Mouse (Mus musculus): Measurements from ENCODE around the gene Phpt1. TPM values are rescaled to one million over a fixed set of nuclear protein-coding genes. Genes with fewer than 3 reads are reported as not detected.
A peak's percentile ranks its signal among the peaks of the same experiment; 100 is the strongest.

Phpt1 gene
- polyA plus RNA-seq, 1 experiment from 2014 or later = 148 TPM

GRCm38 (mm10) chr2:25549021-25549991, 25.7 kb downstream of the Phpt1 start:
- no peaks in the 10 kb centered on the region for H3K27me3 ChIP-seq (replicated peaks; ENCODE audit: control insufficient read depth, insufficient read depth, low read length)
- ATAC-seq (ENCODE audit: low read depth) (no peak), DNase-seq (ENCODE audit: low spot score) (no peak)
- H3K4me3 ChIP-seq (ENCODE audit: low read depth, low read length) = no peak overlapping the region
- no peak overlapping the region for H3K4me2 ChIP-seq (ENCODE audit: low read depth, low read length)
- WGBS = 68% methylated on average over 9 of the region's 9 CpGs
- no peak overlapping the region for H3K27ac ChIP-seq (replicated peaks; ENCODE audit: low read depth, low read length)
- no peaks in the 10 kb centered on the region for H3K9me3 ChIP-seq (ENCODE audit: control insufficient read depth, low read length)
- peaks cover 4% of the 10 kb centered on the region; the same call in 1 of the 2 replicates for H3K4me1 ChIP-seq (ENCODE audit: control insufficient read depth, insufficient read depth, low read length)
- H3K9ac ChIP-seq (ENCODE audit: low read depth, low read length) = no peak overlapping the region
- no peaks in the 10 kb centered on the region for H3K36me3 ChIP-seq (ENCODE audit: control insufficient read depth, insufficient read depth, low read length)

GRCm38 (mm10) chr2:25546811-25547491, 28.1 kb downstream of the Phpt1 start, which contains the start of gene Traf2:
Gene Traf2, minus strand, starts transcription at chr2:25546940.
- H3K36me3 ChIP-seq (ENCODE audit: control insufficient read depth, insufficient read depth, low read length) = no peaks in the 10 kb centered on the region
- peaks cover 4% of the 10 kb centered on the region; the same call in 1 of the 2 replicates for H3K4me1 ChIP-seq (ENCODE audit: control insufficient read depth, insufficient read depth, low read length)
- WGBS = 5% methylated on average over 27 of the region's 48 CpGs
- peak; percentile 100 for DNase-seq (ENCODE audit: low spot score)
- H3K9ac ChIP-seq (ENCODE audit: low read depth, low read length) = peak within 1 kb of the TSS; percentile 74
- ATAC-seq (ENCODE audit: low read depth) = peak; percentile 100
- peak within 1 kb of the TSS; percentile 81 for H3K4me2 ChIP-seq (ENCODE audit: low read depth, low read length)
- H3K27ac ChIP-seq (replicated peaks; ENCODE audit: low read depth, low read length) = peak within 1 kb of the TSS; percentile 75
- no peaks in the 10 kb centered on the region for H3K27me3 ChIP-seq (replicated peaks; ENCODE audit: control insufficient read depth, insufficient read depth, low read length)
- H3K9me3 ChIP-seq (ENCODE audit: control insufficient read depth, low read length) = no peaks in the 10 kb centered on the region
- peak within 1 kb of the TSS; percentile 58 for H3K4me3 ChIP-seq (ENCODE audit: low read depth, low read length)

GRCm38 (mm10) chr2:25545996-25546810, 28.8 kb downstream of the Phpt1 start:
- Histone ChIP-seq H3K9ac (ENCODE audit: low read depth, low read length) (peak overlapping the region; percentile 74), H3K4me2 (ENCODE audit: low read depth, low read length) (peak overlapping the region; percentile 81), H3K4me3 (ENCODE audit: low read depth, low read length) (peak overlapping the region; percentile 58), H3K27me3 (replicated peaks; ENCODE audit: control insufficient read depth, insufficient read depth, low read length) (no peaks in the 10 kb centered on the region), H3K36me3 (ENCODE audit: control insufficient read depth, insufficient read depth, low read length) (no peaks in the 10 kb centered on the region), H3K4me1 (ENCODE audit: control insufficient read depth, insufficient read depth, low read length) (peaks cover 4% of the 10 kb centered on the region; the same call in 1 of the 2 replicates), H3K9me3 (ENCODE audit: control insufficient read depth, low read length) (no peaks in the 10 kb centered on the region), H3K27ac (replicated peaks; ENCODE audit: low read depth, low read length) (peak overlapping the region; percentile 75)
- no peak for DNase-seq (ENCODE audit: low spot score)
- 14% methylated on average over 24 of the region's 43 CpGs for WGBS
- ATAC-seq (ENCODE audit: low read depth) = peak; percentile 69

- 82% methylated on average over 9 of the region's 10 CpGs for WGBS
Measured at GRCm38 (mm10) chr2:25541644-25542367, 33.2 kb downstream of the Phpt1 start.

GRCm38 (mm10) chr2:25540541-25540948, 34.5 kb downstream of the Phpt1 start:
- Histone ChIP-seq H3K4me1 (ENCODE audit: control insufficient read depth, insufficient read depth, low read length) (no peaks in the 10 kb centered on the region), H3K4me2 (ENCODE audit: low read depth, low read length) (no peak overlapping the region), H3K9ac (ENCODE audit: low read depth, low read length) (no peak overlapping the region), H3K36me3 (ENCODE audit: control insufficient read depth, insufficient read depth, low read length) (peaks cover 38% of the 10 kb centered on the region), H3K27me3 (replicated peaks; ENCODE audit: control insufficient read depth, insufficient read depth, low read length) (no peaks in the 10 kb centered on the region), H3K9me3 (ENCODE audit: control insufficient read depth, low read length) (no peaks in the 10 kb centered on the region), H3K27ac (replicated peaks; ENCODE audit: low read depth, low read length) (no peak overlapping the region), H3K4me3 (ENCODE audit: low read depth, low read length) (no peak overlapping the region)
- 94% methylated on average over 4 of the region's 4 CpGs for WGBS
- no peak for DNase-seq (ENCODE audit: low spot score)
- no peak for ATAC-seq (ENCODE audit: low read depth)

More at GRCm38 (mm10) chr2:25541644-25542367, 33.2 kb downstream of the Phpt1 start:
- H3K4me1 ChIP-seq (ENCODE audit: control insufficient read depth, insufficient read depth, low read length) = peaks cover 4% of the 10 kb centered on the region; the same call in 1 of the 2 replicates
- no peaks in the 10 kb centered on the region for H3K9me3 ChIP-seq (ENCODE audit: control insufficient read depth, low read length)
- DNase-seq (ENCODE audit: low spot score) (no peak), ATAC-seq (ENCODE audit: low read depth) (no peak)
- H3K36me3 ChIP-seq (ENCODE audit: control insufficient read depth, insufficient read depth, low read length) = peaks cover 25% of the 10 kb centered on the region
- H3K27me3 ChIP-seq (replicated peaks; ENCODE audit: control insufficient read depth, insufficient read depth, low read length) = no peaks in the 10 kb centered on the region
- no peak overlapping the region for H3K4me2 ChIP-seq (ENCODE audit: low read depth, low read length)
- no peak overlapping the region for H3K4me3 ChIP-seq (ENCODE audit: low read depth, low read length)
- no peak overlapping the region for H3K27ac ChIP-seq (replicated peaks; ENCODE audit: low read depth, low read length)
- no peak overlapping the region for H3K9ac ChIP-seq (ENCODE audit: low read depth, low read length)

GRCm38 (mm10) chr2:25536531-25536930, 38.5 kb downstream of the Phpt1 start:
- DNase-seq (ENCODE audit: low spot score) = no peak
- Histone ChIP-seq H3K36me3 (ENCODE audit: control insufficient read depth, insufficient read depth, low read length) (peaks cover 71% of the 10 kb centered on the region), H3K4me2 (ENCODE audit: low read depth, low read length) (no peak overlapping the region), H3K9ac (ENCODE audit: low read depth, low read length) (no peak overlapping the region), H3K27ac (replicated peaks; ENCODE audit: low read depth, low read length) (no peak overlapping the region), H3K9me3 (ENCODE audit: control insufficient read depth, low read length) (no peaks in the 10 kb centered on the region), H3K27me3 (replicated peaks; ENCODE audit: control insufficient read depth, insufficient read depth, low read length) (no peaks in the 10 kb centered on the region), H3K4me1 (ENCODE audit: control insufficient read depth, insufficient read depth, low read length) (no peaks in the 10 kb centered on the region), H3K4me3 (ENCODE audit: low read depth, low read length) (no peak overlapping the region)
- WGBS = 93% methylated on average over 8 of the region's 8 CpGs
- ATAC-seq (ENCODE audit: low read depth) = no peak

- H3K9ac ChIP-seq (ENCODE audit: low read depth, low read length) = no peak overlapping the region
- no peaks in the 10 kb centered on the region for H3K27me3 ChIP-seq (replicated peaks; ENCODE audit: control insufficient read depth, insufficient read depth, low read length)
- H3K27ac ChIP-seq (replicated peaks; ENCODE audit: low read depth, low read length) = no peak overlapping the region
- DNase-seq (ENCODE audit: low spot score) (no peak), ATAC-seq (ENCODE audit: low read depth) (no peak)
- H3K9me3 ChIP-seq (ENCODE audit: control insufficient read depth, low read length) = no peaks in the 10 kb centered on the region
- WGBS = 93% methylated on average over 2 of the region's 2 CpGs
- H3K4me1 ChIP-seq (ENCODE audit: control insufficient read depth, insufficient read depth, low read length) = no peaks in the 10 kb centered on the region
- H3K4me2 ChIP-seq (ENCODE audit: low read depth, low read length) = no peak overlapping the region
- H3K36me3 ChIP-seq (ENCODE audit: control insufficient read depth, insufficient read depth, low read length) = peaks cover 84% of the 10 kb centered on the region
- H3K4me3 ChIP-seq (ENCODE audit: low read depth, low read length) = no peak overlapping the region
Measured at GRCm38 (mm10) chr2:25534866-25535182, 40.2 kb downstream of the Phpt1 start.

Data from embryonic facial prominence, embryonic 14.5 days (tissue).